ENCODE assay signal across 22 mouse cellular contexts in genomic region chr5:90274806-90275205, GRCm38 (mm10). TPM values are rescaled to one million over a fixed set of nuclear protein-coding genes. Genes with fewer than 3 reads are reported as not detected.
DNase-seq lines count a peak whose midpoint lies in the region; ATAC-seq lines count a peak whose summit lies in the region.
"Had no signal": no experiment of that assay in that cellular context is flagged by ENCODE, and none has a peak within 500 bp of the region (broad histone marks: within the 10 kb centered on the region; RNA-seq: fewer than 3 reads in every experiment).

No protein-coding gene starts in this region.

- no peak for DNase-seq in cerebellum, postnatal 14 days
- DNase-seq in lung, adult 18-20 months = no peak
- DNase-seq: adrenal gland, adult 2 months; adrenal gland, postnatal 25 days; cerebellum, adult 2 months; cerebellum, postnatal 10 days; embryo, embryonic 11 days; gastrocnemius, adult 2 months; gastrocnemius, postnatal 25 days; heart, postnatal 36 days had no signal

- peaks cover 55% of the 10 kb centered on the region for H3K36me3 ChIP-seq in liver, embryonic 12.5 days
- peaks cover 16% of the 10 kb centered on the region for H3K36me3 ChIP-seq in liver, embryonic 16.5 days (ENCODE audit: control insufficient read depth, insufficient read depth)
- H3K36me3 ChIP-seq in forebrain, embryonic 13.5 days (ENCODE audit: poor library complexity, severe bottlenecking) = peaks cover 40% of the 10 kb centered on the region

- 0 out of 2 replicates have a peak overlapping the region, but pooled peaks have one; percentile 32 for H3K27ac ChIP-seq in liver, embryonic 12.5 days
- no peak overlapping the region for H3K27ac ChIP-seq in liver, embryonic 16.5 days (ENCODE audit: low read length)
- no peak overlapping the region for H3K27ac ChIP-seq in forebrain, embryonic 13.5 days
- H3K27ac ChIP-seq: embryonic facial prominence, embryonic 15.5 days; gastrocnemius, adult 2 months; heart, embryonic 13.5 days; hindbrain, embryonic 12.5 days had no signal

- no peaks in the 10 kb centered on the region for H3K9me3 ChIP-seq in liver, embryonic 12.5 days (replicated peaks)
- H3K9me3 ChIP-seq in liver, embryonic 16.5 days (replicated peaks; ENCODE audit: control insufficient read depth, low read length) = no peaks in the 10 kb centered on the region
- H3K9me3 ChIP-seq in forebrain, embryonic 13.5 days (replicated peaks) = no peaks in the 10 kb centered on the region
- H3K9me3 ChIP-seq: embryonic facial prominence, embryonic 15.5 days; heart, embryonic 13.5 days; hindbrain, embryonic 12.5 days had no signal

- H3K27me3 ChIP-seq in liver, embryonic 12.5 days (replicated peaks) = no peaks in the 10 kb centered on the region
- no peaks in the 10 kb centered on the region for H3K27me3 ChIP-seq in liver, embryonic 16.5 days (ENCODE audit: control insufficient read depth, insufficient read depth, low read depth, low read length)
- H3K27me3 ChIP-seq in forebrain, embryonic 13.5 days = no peaks in the 10 kb centered on the region
- H3K27me3 ChIP-seq: CH12.LX; embryonic facial prominence, embryonic 15.5 days; heart, embryonic 13.5 days; hindbrain, embryonic 12.5 days; Patski had no signal

- H3K4me2 ChIP-seq in liver, embryonic 12.5 days = peak overlapping the region; percentile 6
- no peak overlapping the region for H3K4me2 ChIP-seq in liver, embryonic 16.5 days (ENCODE audit: low read depth, low read length)
- H3K4me2 ChIP-seq in forebrain, embryonic 13.5 days = no peak overlapping the region
- H3K4me2 ChIP-seq: embryonic facial prominence, embryonic 15.5 days; heart, embryonic 13.5 days; hindbrain, embryonic 12.5 days had no signal

- H3K4me3 ChIP-seq in liver, embryonic 12.5 days = no peak overlapping the region
- H3K4me3 ChIP-seq in liver, embryonic 16.5 days (ENCODE audit: low read depth, low read length) = no peak overlapping the region
- H3K4me3 ChIP-seq in forebrain, embryonic 13.5 days = no peak overlapping the region
- H3K4me3 ChIP-seq: embryonic facial prominence, embryonic 15.5 days; gastrocnemius, adult 2 months; heart, embryonic 13.5 days; hindbrain, embryonic 12.5 days had no signal

- no peak overlapping the region for H3K9ac ChIP-seq in liver, embryonic 12.5 days
- H3K9ac ChIP-seq in liver, embryonic 16.5 days (ENCODE audit: low read depth, low read length) = no peak overlapping the region
- H3K9ac ChIP-seq in forebrain, embryonic 13.5 days = no peak overlapping the region
- H3K9ac ChIP-seq: embryonic facial prominence, embryonic 15.5 days; heart, embryonic 13.5 days; hindbrain, embryonic 12.5 days had no signal

- 68% methylated on average over 1 of the region's 1 CpGs for WGBS in liver, embryonic 12.5 days (ENCODE audit: insufficient replicate concordance)
- 62% methylated on average over 1 of the region's 1 CpGs for WGBS in liver, embryonic 16.5 days (ENCODE audit: insufficient replicate concordance)
- WGBS in forebrain, embryonic 13.5 days = 82% methylated on average over 1 of the region's 1 CpGs

- peaks cover 21% of the 10 kb centered on the region for H3K4me1 ChIP-seq in liver, embryonic 12.5 days
- H3K4me1 ChIP-seq in liver, embryonic 16.5 days (ENCODE audit: control insufficient read depth, low read depth, low read length) = peaks cover 5% of the 10 kb centered on the region
- H3K4me1 ChIP-seq in forebrain, embryonic 13.5 days = no peaks in the 10 kb centered on the region
- H3K4me1 ChIP-seq: embryonic facial prominence, embryonic 15.5 days; heart, embryonic 13.5 days; hindbrain, embryonic 12.5 days had no signal

- 0 out of 2 replicates have a peak, but pooled peaks have one; percentile 64 for ATAC-seq in erythroblast, adult 5-6 weeks (replicated peaks; ENCODE audit: low FRiP score, poor library complexity, severe bottlenecking)
- peak; percentile 90 for ATAC-seq in liver, embryonic 12.5 days
- peak; percentile 73 for ATAC-seq in liver, embryonic 16.5 days (ENCODE audit: low read depth)
- no peak for ATAC-seq in CD4-positive, CD25-positive, alpha-beta regulatory T cell, adult 4 months
- ATAC-seq in forebrain, embryonic 13.5 days = no peak
- ATAC-seq: forebrain, embryonic 14.5 days; hindbrain, embryonic 16.5 days; Patski had no signal

RNA-seq across cellular contexts. Expression of gene Cox18, which starts 51.0 kb away (rescaled TPM):
- total RNA-seq in erythroblast, adult 5-6 weeks (2015; ENCODE audit: low replicate concordance) = 8.4 and 13.4 TPM in 2 replicates
- 2.8 TPM in 1 of 2 replicates, not detected in the other for total RNA-seq in erythroblast, adult 5-6 weeks (2017; ENCODE audit: low replicate concordance)
- polyA plus RNA-seq in liver, embryonic 12.5 days (2016; fragmentation: Nextera tagmentation; extraction: Ambion mirVana) = 24.1 and 25.7 TPM in 2 replicates
- polyA plus RNA-seq in liver, embryonic 16.5 days (2015; fragmentation: Nextera tagmentation; extraction: Ambion mirVana) = 8.5 and 10.8 TPM in 2 replicates
- polyA plus RNA-seq in CD4-positive, CD25-positive, alpha-beta regulatory T cell, adult 4 months (2017; shearing (Covaris generic)) = 10 to 100 TPM; 13.9 to 18.3 TPM
- 29.2 and 31.0 TPM in 2 replicates for polyA plus RNA-seq in forebrain, embryonic 13.5 days (2015; fragmentation: Nextera tagmentation; extraction: Ambion mirVana)

Comparison
In these comparisons a context has a peak if more than half of its experiments do, and no peak if none do; other contexts are left out.
1. ATAC-seq: peak in erythroblast, adult 5-6 weeks (single experiment), liver, embryonic 12.5 days (single experiment) and liver, embryonic 16.5 days (single experiment); none in CD4-positive, CD25-positive, alpha-beta regulatory T cell, adult 4 months (single experiment) and forebrain, embryonic 13.5 days (single experiment).